Mouse (Mus musculus): ENCODE data around the gene Atg9a. TPM values are rescaled to one million over a fixed set of nuclear protein-coding genes. Genes with fewer than 3 reads are reported as not detected.

Atg9a gene
- polyA plus RNA-seq (2017; shearing (Covaris generic)) = 25.5 TPM

DNA sequence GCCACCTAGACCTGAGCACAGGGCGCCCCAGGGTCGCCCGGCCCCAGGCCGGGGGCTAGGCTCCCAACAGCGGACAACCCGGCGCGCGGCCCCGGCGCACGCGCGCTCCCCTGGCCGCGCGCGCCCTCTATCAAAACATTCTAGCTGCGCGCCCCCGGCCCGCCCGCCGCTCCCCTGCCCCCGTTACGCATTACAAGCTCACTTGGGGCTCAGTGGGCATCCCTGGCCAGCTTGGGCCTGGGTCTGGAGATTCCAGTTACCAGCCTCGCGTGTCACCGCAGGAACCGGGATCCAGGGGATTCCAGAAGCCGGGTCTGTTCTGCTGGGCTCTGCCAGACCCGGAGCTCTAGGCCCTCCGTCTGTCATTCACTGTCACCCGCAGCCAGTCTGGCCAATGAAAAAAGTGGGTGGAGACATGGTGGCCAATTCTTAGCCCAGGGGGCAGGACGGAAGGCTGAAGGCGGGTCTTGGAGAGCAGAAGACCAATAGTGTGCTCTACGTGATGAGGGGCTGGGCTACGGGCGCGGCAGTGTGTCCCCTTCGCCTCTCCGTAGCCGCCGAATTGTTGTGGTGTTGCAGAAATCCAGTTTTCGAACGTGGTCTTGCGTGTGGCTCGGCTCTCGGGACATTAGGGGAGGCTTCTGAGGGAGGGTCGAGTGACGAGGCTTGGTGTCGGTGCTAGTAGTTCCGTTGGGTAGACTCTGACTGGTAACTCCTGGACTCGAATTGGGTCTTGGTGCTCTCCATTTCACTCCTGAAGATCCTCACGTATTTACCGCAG, at the start of gene Atg9a, which contains the start of gene Ankzf1:
TSS of gene Atg9a (minus strand) at position 575 of the 781 bp plus-strand sequence.
TSS of gene Ankzf1 (plus strand) at position 530 of the 781 bp plus-strand sequence.

DNA sequence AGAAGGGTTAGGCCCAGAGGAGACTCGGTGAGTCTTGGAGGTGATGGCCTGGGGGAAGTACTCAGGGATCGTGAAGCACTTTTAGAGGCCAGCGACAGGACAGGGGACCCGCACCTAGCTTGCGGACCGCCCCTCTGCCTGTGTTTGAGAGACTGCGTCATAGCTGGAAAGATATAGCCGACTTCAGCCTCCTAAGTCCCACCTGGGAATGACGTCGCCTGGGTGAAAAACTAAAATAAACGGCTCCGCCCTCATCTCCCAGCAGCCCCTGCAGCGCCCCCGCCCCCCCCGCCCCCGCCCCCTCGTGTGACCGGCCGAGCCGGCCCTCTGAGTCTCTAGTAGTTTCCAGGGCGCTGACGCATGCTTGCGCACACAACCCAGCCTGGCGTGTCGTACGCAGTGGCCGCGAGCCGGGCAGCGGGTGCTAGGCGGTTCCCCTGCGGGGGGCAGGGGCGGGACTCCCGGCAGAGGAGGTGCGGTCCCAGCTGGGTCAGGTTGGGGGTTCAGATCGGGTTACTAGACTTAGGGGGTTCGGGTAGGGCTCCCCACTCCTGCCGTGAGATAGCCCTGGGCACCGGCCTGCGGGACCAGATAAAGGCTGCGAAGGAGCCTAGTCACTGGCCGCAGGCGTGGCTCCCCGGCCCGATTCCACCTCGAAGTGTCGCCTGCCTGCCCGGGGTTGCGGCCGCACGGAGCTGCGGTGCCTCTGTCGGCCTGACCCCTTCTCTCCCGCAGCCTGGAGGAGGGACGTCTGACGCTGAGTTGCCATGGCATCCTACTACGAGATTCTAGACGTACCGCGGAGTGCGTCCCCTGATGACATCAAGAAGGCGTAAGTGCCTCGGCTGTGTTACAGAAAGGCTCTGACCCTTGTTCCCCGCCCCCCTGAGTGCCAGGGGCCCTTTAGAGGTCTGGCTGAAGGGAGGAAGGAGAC, 44.4 kb upstream of the Atg9a start, which contains the start of gene Dnajb2:
TSS of gene Dnajb2 (plus strand) at position 290 of the 934 bp plus-strand sequence.

DNA sequence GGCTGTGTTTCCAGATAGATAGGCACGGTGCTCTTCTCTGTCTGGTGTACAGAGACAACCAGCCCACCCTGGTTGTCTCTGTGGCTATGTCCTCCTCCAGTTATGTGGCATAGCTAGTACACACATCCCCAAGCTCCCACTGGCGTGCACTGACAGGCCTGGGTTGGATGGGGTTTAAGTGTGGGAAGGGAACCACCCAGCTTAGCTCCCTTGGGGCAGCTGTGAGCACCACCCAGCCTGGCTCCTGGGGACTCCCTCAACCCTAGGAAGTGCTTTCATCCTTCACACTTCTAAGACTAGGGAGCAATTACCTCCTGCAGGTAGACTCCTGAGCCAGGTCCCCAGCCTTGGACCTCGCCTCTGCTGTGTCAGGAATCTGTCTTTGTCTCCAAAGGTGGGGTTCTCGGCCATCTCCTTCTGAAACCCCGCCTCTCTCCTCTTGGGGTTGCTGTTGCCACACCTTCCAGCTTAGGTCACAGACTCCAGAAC, 39.7 kb upstream of the Atg9a start, which contains the start of gene A630095N17Rik:
TSS of gene A630095N17Rik (minus strand) at position 439 of the 489 bp plus-strand sequence.

DNA sequence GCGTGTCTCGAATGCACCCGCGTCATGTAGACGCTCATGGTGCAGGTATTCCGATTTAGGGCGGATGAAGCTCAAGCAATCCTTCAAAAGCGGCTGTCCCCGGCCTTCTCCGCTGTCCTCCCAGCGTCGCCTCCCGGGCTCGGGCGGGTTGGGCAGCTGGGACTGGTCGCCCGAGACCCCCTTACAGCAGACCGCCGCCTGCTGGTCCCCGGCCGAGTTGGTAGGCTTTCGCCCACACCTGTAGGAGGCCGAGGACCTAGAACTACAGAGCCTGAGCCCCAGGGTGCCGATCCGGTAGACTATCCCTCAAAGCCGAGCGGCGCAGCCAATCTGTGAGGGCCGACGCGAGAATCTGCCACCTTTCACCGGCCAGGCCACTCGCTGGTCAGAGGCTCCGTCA, 27.5 kb upstream of the Atg9a start, which contains the start of gene Tuba4a:
TSS of gene Tuba4a (minus strand) at position 335 of the 400 bp plus-strand sequence.

DNA sequence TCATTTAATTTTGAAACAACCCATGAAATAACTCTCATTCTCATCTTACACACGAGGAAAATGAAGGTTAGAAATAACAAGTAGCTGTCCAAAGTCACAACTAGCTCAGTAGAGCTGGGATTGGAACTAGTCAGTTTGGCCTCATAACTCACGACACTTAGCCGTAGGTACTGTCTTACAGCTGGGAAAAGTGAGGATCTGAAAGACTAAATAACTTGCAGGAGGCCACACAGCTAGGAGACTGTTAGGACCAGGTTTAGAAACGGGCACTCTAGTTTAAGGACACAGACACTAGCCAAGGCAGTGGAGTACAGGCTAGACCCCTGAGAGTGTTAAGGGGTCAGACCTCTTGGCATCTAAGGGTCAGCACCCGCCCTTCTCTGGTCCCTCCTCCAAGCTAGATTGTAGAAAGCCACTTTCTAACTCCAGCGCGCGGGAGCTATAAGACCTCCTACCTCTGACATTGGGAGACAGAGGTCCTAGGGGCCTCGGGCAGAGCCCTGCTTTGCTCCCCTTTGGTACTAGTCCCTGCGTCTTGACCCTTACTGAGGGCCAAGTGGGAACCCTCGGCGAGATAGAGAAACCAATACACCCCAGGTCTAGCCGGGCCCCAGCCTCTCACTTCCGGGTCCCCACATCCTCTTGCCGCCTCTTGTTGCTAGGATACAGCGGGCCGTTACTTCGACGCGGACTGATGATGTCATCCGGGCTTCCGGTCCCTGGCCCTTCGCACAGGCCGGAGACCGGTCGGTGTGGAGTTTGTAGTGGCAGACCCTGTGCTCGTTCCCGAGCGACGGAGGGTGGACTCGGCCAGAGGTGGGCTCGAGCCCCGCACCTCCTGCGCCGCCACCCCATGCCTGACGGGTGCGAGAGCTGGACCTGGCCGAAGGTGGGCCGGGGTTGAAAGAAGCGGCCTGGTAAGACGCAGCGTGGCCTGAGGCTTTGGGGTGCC, 18.4 kb upstream of the Atg9a start, which contains the start of the genes Glb1l and Stk16:
TSS of gene Glb1l (minus strand) at position 678 of the 952 bp plus-strand sequence.
TSS of gene Stk16 (plus strand) at position 703 of the 952 bp plus-strand sequence.

DNA sequence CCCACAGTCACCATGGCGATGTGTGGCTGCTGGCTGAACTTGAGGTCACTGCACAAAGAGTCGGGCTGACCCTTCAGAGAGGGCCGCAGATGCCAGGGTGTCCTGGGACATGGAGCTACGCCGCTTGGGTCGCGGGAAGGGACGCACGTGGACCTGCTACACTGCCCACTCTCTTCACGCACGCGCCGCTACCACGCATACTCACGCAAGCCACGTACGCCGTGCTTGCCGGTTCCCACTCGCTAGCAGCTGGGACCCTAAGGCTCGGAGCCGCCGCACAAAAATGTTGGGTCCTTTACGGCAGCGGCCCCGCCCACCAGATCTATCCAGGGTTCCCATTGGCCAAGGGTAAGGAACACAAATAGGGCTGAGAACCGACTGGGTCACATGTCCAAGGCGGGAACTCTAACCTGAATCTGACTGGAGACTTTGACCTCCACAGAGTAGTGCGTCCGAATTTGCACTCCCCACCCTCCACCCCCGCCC, 11.8 kb downstream of the Atg9a start, which contains the start of gene Abcb6:
TSS of gene Abcb6 (minus strand) at position 288 of the 486 bp plus-strand sequence.

DNA sequence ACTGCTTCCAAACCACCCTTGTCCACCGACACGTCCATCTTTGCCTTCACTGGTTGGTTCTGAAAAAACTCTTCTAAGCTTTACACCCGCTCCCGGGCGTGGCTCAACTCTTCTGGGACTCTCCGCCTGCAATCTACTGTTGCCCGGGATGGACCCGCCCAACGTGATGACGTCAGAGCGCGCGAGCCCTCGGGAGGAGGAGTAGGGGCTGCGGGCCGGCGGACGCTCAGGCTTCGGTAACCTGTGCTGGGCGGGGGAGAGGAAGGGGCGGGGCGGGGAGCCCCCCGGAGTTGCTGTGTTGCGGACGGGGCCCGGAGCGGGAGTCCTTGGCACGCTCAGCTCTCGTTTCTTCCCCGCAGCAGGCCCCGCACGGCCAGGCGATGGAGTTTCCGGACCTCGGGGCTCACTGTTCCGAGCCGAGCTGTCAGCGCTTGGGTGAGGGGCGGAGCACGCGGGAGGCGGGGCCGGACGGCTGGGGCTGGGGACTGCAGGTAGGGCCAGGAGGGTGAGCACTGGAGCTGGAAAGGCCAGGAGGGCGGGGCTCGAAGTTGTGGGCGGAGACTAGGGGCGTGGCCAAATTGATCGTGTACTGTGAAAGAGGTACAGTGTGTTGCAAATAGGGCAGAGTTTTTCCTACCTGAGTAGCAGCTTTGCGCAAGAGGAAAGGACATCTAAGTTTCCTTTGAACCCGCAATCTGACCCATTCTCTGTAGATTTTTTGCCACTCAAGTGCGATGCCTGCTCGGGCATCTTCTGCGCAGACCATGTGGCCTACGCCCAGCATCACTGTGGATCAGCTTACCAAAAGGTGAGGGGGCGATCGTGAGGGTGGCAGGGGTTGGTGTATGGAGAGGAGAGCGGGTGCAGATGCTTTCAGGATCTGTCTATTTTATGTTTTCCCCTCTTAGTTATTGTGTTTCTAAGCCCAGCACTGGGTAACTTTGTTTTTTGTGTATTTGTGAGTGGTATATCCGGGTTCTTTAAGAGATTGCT, 23.2 kb downstream of the Atg9a start, which contains the start of gene Zfand2b:
TSS of gene Zfand2b (plus strand) at position 175 of the 993 bp plus-strand sequence.

DNA sequence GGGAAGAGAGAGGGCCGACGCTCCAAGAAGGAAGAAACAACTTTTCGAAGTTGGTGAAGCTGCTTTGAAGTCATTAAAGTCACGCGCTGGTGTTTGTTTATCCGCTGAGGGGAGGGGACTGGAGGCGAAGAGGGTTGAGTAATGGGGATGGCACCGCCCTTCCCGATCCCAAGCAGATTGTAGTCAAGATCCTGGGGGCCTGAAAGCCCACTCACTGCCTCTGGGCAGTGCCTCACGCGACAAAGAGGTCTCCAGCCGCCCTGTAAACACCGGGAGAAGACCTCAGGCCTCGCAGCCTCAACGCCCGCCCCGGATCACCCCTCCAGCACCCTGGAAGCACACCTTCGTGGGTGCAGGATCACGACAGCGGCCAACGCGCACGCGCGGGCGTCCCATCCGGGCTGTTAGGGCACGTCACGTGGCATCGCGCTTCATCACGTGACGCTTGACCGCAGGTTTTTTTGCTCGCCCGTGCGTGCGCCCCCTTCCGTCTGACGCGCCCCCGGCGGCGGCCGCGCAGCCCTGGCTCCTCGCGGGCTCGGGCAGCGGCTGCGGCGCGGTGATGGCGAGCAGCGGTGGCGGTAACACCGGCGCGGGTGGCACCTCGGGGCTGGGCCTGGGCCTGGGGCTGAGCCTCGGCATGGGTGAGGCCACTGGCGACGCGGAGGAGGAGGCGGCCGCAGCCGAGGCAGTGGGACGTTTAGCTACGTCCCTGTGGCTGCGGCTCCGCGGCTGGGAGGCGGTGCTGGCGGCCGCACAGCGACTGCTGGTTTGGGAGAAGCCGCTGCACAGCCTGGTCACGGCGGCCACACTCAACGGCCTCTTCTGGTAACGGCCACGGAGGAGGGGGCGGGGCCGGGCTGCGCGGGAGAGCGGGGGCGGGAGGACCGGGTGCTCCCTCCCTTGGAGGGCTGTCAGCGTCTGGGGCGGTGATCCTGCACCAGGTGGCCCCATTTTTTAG, 49.4 kb downstream of the Atg9a start, which contains the start of the genes Cnppd1 and Retreg2:
TSS of gene Cnppd1 (minus strand) at position 411 of the 961 bp plus-strand sequence.
TSS of gene Retreg2 (plus strand) at position 478 of the 961 bp plus-strand sequence.

DNA sequence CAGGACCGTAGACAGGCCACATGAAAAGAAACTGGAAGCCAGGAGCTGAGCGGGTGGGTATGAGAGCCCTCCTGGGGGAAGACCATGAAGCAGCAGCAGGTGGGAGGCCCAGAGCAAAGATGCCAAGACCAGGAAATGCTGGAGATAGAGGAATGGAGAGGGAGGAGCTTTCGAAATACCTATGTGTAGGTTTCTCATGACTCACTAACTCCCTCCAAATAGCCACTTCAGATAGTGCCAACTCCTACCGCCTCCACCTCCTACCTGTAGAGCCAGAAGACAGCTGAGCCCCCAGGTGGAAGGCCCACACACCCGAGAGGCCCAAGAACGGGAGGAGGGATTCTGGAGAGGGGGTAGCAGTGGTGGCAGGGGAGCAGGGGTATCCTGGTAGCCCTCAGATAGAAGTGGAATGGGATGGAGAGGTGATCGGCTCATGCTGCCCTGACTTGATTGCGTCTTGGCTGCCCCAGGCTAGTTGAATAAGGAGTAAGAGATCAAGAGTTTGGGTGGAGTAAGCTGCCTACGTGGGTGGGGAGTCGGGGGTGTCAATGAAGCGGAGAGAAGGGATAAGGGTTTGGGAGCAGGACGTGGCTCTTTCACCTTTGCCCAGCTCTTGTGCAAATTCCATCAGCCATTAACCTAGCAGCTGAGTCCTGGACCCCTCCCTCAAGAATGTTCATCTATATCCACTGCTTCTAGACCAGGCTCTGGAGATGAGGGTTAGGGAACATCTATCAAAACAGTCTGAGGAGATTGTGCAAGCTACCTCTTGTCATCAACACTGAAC, 58.4 kb downstream of the Atg9a start, which contains the start of gene Slc23a3:
TSS of gene Slc23a3 (minus strand) at position 470 of the 787 bp plus-strand sequence.

Other genes with a start within 250 kb of the Atg9a start
- not detected for gene Ihh, start 240.5 kb downstream of the Atg9a start, polyA plus RNA-seq (2017; shearing (Covaris generic))
- gene Nhej1, start 67.0 kb downstream of the Atg9a start, polyA plus RNA-seq (2017; shearing (Covaris generic)) = 9.5 TPM
- gene Slc23a3, start 58.3 kb downstream of the Atg9a start, polyA plus RNA-seq (2017; shearing (Covaris generic)) = 0.35 TPM
- gene Cnppd1, start 49.5 kb downstream of the Atg9a start, polyA plus RNA-seq (2017; shearing (Covaris generic)) = 173 TPM
- gene Retreg2, start 49.4 kb downstream of the Atg9a start, polyA plus RNA-seq (2017; shearing (Covaris generic)) = 17.2 TPM
- gene Zfand2b, start 23.6 kb downstream of the Atg9a start, polyA plus RNA-seq (2017; shearing (Covaris generic)) = 70.6 TPM
- 4.2 TPM for gene Abcb6, start 11.8 kb downstream of the Atg9a start, polyA plus RNA-seq (2017; shearing (Covaris generic))
- gene Ankzf1, start within 50 bp of the Atg9a start, polyA plus RNA-seq (2017; shearing (Covaris generic)) = 49.8 TPM
- 14.3 TPM for gene Glb1l, start 18.6 kb upstream of the Atg9a start, polyA plus RNA-seq (2017; shearing (Covaris generic))
- gene Stk16, start 18.6 kb upstream of the Atg9a start, polyA plus RNA-seq (2017; shearing (Covaris generic)) = 115 TPM
- 349 TPM for gene Tuba4a, start 27.7 kb upstream of the Atg9a start, polyA plus RNA-seq (2017; shearing (Covaris generic))
- gene A630095N17Rik, start 39.9 kb upstream of the Atg9a start, polyA plus RNA-seq (2017; shearing (Covaris generic)) = not detected
- gene Dnajb2, start 44.2 kb upstream of the Atg9a start, polyA plus RNA-seq (2017; shearing (Covaris generic)) = 36.8 TPM
- gene Ptprn, start 72.3 kb upstream of the Atg9a start, polyA plus RNA-seq (2017; shearing (Covaris generic)) = 0.15 TPM
- gene Resp18, start 86.2 kb upstream of the Atg9a start, polyA plus RNA-seq (2017; shearing (Covaris generic)) = not detected
- 79.7 TPM for gene Dnpep, start 125.8 kb upstream of the Atg9a start, polyA plus RNA-seq (2017; shearing (Covaris generic))
- gene Des, start 168.1 kb upstream of the Atg9a start, polyA plus RNA-seq (2017; shearing (Covaris generic)) = 0.12 TPM
- 0.40 TPM for gene Speg, start 183.1 kb upstream of the Atg9a start, polyA plus RNA-seq (2017; shearing (Covaris generic))
- 87.7 TPM for gene Gmppa, start 243.7 kb upstream of the Atg9a start, polyA plus RNA-seq (2017; shearing (Covaris generic))